Mouse (Mus musculus) urinary bladder, postnatal 4 days (tissue): ENCODE measurements around the gene Ggta1.

Experiments
- DNase-seq, 2 experiments: peaks; one replicate each; pipeline ENCODE4 v3.0.0; 2021 to 2022; ENCODE audit warnings: low spot score in 2 of 2

Ggta1 gene

DNA sequence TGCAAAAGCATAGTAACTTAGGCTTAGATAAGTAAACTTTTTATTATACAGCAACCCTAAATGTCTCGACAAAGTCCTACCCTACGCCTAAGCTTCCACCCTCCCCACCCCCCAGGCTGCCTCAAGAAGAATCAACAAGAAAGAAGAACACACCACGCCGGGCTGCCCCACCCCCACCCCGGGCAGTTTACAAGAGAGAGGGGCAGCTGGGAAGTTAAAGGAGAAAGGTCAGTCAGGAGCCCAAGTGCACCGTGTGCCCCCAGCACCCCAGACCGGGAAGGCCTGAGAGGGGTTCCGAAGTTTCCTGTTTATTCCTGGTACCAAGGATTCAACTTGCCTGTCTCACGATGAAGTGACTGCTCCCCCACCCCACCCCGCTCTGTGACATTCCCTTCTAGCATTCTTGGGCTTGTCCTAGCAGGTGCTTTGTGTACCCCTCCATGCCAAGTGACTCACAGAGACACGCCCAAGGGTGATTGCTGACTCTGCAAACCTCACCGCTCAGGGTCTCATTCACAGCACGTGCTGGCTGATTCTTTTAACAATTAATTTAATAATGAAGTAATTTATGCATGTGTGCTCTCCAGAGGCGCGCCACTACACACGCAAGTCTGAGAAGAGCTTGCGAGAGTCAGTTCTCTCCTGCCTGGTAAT, 27.6 kb upstream of the Ggta1 start:
- DNase-seq: peak in 1 of 2 experiments; percentile 45

GRCm38 (mm10) chr2:35487700-35488099, 24.7 kb upstream of the Ggta1 start:
- no peak for DNase-seq

DNA sequence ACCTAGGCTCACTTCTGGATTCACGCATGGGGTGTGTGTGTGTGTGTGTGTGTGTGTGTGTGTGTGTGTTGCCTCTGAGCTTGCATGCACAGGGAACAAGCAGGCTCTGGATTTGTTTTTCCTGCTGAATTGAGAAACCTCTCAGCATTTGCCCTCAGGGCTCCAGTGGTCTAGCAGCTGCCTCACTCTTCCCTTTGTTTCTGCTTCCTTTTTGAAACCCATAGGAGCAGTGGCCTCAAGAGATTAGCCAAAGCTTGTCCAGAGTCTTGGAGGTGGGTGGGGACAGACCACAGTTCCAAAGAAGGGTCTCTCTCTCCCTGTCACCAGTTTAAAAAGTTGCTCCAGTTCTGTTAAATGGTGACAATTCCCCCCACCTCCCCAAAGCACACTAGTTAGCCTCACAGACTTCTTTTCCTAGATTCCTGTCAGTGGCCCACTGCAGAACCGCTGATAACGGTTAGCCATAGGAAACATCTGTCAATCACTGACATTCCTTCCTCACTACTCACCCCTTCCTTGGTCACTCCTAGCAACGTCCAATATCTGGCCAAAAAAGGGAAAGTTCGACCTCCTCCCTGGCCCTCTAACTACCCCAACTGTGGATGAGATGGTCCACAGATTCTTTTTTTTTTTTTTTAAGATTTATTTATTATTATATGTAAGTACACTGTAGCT, 24.1 kb upstream of the Ggta1 start:
- no peak for DNase-seq

DNA sequence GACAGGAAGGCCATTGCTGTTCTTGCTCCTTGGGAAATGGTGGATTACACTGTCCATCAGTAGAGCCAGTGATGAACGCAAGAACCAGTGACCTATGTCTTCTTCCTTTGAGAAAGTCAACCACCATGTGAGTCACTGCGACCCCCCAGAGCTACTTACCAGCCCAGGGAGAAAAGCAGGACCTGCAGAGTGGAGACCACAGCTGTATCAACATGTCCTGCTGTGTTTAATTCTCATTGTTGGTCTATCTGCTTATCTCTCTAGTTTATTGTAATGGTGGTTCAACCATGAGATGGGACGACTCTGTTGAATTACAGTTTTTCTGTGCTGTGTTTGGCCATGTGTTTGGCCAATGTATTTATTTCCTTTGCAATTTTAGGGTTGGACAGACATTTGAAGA, 21.1 kb upstream of the Ggta1 start:
- DNase-seq: no peak

- no peak for DNase-seq
These were observed 20.4 kb upstream of the Ggta1 start for GRCm38 (mm10) chr2:35483402-35483801.

- DNase-seq: no peak
These were observed 18.4 kb upstream of the Ggta1 start for GRCm38 (mm10) chr2:35481322-35481990.

- DNase-seq: no peak
These were observed 17.0 kb upstream of the Ggta1 start for GRCm38 (mm10) chr2:35480073-35480472.

GRCm38 (mm10) chr2:35478812-35479122, 15.7 kb upstream of the Ggta1 start:
- DNase-seq: no peak

DNA sequence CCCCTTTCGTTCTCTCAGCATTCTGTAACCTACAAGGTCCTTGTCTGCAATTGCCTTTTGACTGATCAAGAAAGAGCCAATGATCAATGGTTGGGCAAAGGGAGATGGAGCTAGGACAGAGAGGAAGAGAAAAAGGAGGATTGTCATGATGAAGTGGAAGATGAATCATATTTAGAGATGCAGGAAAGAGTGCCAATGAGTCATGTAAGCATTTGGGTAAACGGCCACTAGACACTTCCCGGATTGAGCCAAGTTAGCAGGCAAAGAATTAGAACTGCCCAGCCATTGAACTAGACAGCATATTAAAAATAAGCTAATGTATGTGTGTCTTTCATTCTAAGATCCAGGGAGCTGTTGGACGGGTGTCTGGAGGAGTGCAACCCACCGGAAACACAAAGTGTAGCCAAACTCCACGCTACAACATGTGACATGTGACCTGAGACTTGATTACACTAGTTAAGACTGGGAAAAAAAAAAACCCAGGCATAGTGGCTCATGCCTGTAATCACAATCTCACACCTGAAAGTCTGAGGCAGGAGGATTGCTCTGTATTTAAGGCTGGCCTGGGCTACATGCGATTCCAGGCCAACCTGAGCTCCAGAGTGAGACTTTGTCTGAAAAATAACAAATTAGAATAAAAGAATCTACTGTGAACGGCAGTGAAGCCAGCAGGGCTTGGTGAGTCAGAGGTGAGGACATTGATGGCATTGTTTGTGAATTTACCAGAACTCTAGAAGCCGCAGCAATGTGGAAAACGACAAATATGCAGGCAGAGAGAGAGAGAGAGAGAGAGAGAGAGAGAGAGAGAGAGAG, 15.2 kb upstream of the Ggta1 start:
- no peak for DNase-seq

- DNase-seq: no peak
These were observed 14.3 kb upstream of the Ggta1 start for GRCm38 (mm10) chr2:35477321-35477720.

GRCm38 (mm10) chr2:35474916-35475315, 11.9 kb upstream of the Ggta1 start:
- no peak for DNase-seq

DNA sequence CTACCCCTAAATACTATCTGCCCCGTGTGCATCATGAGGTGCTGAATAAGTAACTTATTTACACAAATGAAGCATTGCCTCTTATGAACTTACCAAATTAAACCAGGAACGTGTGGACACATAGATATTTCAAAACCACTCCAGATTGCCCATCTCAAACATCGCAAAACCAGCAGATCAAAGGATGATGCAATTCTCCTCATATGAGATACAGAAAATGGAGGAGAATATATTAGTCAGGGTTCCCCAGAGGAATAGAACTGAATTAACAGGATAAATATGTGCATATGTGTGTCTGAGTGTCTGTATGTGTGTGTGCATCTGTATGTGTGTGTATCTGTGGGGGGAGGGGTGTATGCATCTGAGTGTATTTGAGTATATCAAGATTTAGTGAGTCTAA, 6.2 kb upstream of the Ggta1 start:
- no peak for DNase-seq

DNA sequence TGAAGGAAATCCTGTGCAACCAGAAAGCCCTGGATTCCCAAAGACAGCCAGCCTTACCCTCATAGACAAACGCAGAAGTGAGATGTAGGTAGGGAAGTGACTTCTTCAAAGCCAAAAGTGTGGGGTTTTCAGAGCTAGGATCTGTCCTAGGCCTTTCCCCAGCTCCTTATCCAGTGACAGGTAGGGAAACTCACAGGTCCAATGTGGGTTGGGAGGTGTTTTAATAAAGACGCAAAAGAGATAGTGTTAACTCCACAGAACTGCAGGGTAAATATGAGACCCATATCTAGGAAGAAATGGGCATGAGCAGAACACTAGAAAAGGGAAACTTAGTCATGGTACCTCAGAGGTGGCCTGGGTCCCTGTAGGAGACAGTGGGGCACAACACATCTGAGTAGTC, 5.2 kb upstream of the Ggta1 start:
- DNase-seq: no peak

DNA sequence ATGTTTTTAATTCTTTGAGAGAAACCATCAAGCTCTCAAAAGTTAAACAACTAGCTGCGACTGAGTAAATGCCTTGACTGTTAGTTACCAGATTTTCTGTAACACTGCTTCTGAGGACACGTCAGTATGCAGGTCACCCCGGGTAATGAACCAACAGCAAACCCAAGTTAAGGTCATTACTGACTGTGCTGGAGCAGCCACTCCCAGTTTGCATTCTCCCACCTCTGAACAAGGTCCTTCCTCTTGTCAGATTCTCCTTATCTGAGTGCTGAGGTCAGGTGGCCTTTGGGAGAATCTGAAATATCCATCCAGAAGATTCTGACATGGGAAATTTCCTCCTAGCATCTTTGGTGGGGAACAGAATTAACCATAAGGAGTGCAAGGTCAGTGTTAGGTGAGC, 4.8 kb upstream of the Ggta1 start:
- DNase-seq: no peak

DNA sequence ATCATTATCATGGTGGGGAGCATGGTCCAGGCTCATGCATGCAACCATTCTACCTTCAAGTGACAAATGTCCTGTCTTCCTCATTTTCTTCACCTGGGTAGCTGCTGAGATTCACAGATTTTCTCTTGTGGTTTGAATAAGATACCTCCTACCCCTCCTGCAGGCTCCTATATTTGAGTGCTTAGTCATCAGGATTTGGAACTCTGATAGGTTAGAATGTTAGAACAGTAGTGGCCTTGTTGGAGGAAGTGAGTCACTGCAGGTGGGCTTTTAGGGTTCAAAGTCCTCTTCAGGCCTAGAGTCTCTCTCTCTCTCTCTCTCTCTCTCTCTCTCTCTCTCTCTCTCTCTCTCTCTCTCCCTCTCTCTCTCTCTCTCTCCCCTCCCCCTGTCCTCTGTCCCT, 2.6 kb upstream of the Ggta1 start:
- DNase-seq: no peak

DNA sequence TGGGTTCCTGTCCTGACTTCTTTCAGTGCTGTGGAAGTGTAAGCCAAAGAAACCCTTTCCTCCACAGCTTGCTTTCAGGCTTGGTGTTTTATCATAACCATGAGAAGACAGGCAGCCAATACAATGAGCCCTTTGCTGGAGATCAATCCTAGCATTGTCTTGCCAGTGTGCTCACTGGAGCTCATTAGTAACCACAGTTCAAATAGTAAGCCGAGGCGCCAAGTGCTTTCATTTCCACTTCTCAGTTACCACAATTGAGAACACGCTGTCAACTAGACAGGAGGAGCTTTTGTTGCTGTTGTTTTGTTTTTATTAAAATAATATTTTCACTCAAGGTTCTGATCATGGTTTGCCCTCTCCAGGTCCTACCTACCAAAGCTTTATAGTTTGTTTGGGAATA, 1.5 kb upstream of the Ggta1 start:
- no peak for DNase-seq

DNA sequence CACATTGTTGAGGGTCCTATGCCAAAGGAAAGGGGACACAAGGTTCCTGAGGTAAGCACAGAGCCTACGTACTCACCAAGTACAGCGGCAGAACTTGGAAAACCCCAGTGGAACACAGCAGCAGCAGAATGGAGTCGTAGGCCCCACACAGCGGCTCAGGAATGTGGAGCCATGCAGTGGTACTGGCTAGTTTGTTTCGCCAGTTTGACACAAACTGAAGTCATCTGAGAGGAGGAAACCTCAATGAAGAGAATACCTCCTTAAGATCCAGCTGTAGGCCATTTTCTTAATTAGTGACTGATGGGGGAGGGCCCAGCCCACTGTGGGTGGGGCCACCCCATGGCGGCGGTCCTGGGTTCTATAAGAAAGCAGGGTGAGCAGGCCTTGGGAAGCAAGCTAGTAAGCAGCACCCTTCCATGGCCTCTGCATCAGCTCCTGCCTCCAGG, 1.1 kb upstream of the Ggta1 start:
- no peak for DNase-seq

GRCm38 (mm10) chr2:35463372-35464088, 499 bp upstream of the Ggta1 start:
- peak in 1 of 2 experiments; percentile 58 for DNase-seq

DNA sequence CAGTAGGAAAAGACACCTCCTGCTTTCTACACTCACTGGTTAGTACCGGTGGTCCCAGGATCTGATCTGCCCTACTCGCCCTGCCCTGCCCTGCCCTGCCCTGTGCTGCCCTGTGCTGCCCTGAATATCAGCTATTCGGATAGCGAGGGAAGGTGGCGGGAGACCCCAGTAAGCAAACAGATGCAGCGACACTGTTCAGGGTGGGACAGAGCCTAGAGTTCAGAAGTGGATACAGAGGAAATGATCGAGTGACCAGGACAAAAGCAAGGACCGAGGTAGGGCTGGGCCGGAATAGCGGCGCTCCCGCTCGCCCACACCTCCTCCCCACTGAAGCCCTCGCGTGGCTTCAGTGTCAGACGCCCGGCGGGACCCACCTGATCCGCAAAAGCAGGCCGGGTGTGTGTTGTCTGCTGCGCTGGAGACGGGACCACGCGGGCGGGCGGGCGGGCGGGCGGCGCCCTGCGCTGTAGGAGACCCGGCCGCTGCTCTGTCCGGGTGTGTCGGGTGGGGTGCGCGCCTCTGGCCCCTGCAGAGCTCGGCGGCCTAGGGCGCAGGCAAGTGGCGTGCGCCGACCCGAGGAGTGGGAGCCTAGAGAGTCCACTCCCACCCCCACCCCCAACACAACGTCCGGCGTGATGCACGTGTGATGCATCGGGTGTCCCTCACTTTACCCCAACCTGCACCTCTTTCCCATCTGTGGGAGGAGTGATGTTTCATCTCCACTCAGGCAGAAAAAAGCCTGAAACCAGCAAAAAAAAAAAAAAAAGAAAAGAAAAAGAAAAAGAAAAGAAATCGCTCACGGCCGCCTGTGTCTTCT, 852 bp downstream of the Ggta1 start:
- no peak for DNase-seq

- no peak for DNase-seq
These were observed 1.7 kb downstream of the Ggta1 start for GRCm38 (mm10) chr2:35461131-35461947.
